Mouse (Mus musculus): ENCODE measurements around the gene Adipoq. TPM values are rescaled to one million over a fixed set of nuclear protein-coding genes. Genes with fewer than 3 reads are reported as not detected.

Gene Adipoq
- polyA plus RNA-seq, 1 experiment from 2014 or later: 0.42 TPM

GRCm38 (mm10) chr16:23122446-23122845 lies 23.9 kb upstream of the Adipoq start:
- WGBS: 94% methylated on average over 3 of the region's 3 CpGs
- ATAC-seq (ENCODE audit: low FRiP score): no peak
- Histone ChIP-seq H3K9ac (replicated peaks) (no peak overlapping the region), H3K36me3 (peaks cover 30% of the 10 kb centered on the region), H3K27me3 (replicated peaks) (no peaks in the 10 kb centered on the region), H3K4me1 (peaks cover 10% of the 10 kb centered on the region), H3K4me3 (replicated peaks) (no peak overlapping the region), H3K9me3 (replicated peaks) (no peaks in the 10 kb centered on the region), H3K27ac (replicated peaks) (no peak overlapping the region), H3K4me2 (no peak overlapping the region)

GRCm38 (mm10) chr16:23123104-23123503 lies 23.2 kb upstream of the Adipoq start:
- no peak for ATAC-seq (ENCODE audit: low FRiP score)

GRCm38 (mm10) chr16:23124398-23124797 lies 21.9 kb upstream of the Adipoq start:
- Histone ChIP-seq H3K9me3 (replicated peaks) (no peaks in the 10 kb centered on the region), H3K36me3 (peaks cover 30% of the 10 kb centered on the region), H3K4me3 (replicated peaks) (no peak overlapping the region), H3K9ac (replicated peaks) (no peak overlapping the region), H3K4me2 (no peak overlapping the region), H3K27ac (replicated peaks) (no peak overlapping the region), H3K4me1 (peaks cover 23% of the 10 kb centered on the region), H3K27me3 (replicated peaks) (no peaks in the 10 kb centered on the region)
- ATAC-seq (ENCODE audit: low FRiP score): no peak
- 93% methylated on average over 4 of the region's 4 CpGs for WGBS

More at GRCm38 (mm10) chr16:23123104-23123503, 23.2 kb upstream of the Adipoq start:
- H3K9me3 ChIP-seq (replicated peaks): no peaks in the 10 kb centered on the region
- no peak overlapping the region for H3K9ac ChIP-seq (replicated peaks)
- no peak overlapping the region for H3K27ac ChIP-seq (replicated peaks)
- peaks cover 30% of the 10 kb centered on the region for H3K36me3 ChIP-seq
- WGBS: 95% methylated on average over 4 of the region's 4 CpGs
- H3K4me3 ChIP-seq (replicated peaks): no peak overlapping the region
- H3K4me1 ChIP-seq: peaks cover 10% of the 10 kb centered on the region
- no peaks in the 10 kb centered on the region for H3K27me3 ChIP-seq (replicated peaks)
- H3K4me2 ChIP-seq: no peak overlapping the region

GRCm38 (mm10) chr16:23127311-23127672 lies 19.0 kb upstream of the Adipoq start:
- Histone ChIP-seq H3K4me2 (peak overlapping the region; percentile 96), H3K36me3 (peaks cover 11% of the 10 kb centered on the region), H3K9me3 (replicated peaks) (no peaks in the 10 kb centered on the region), H3K4me1 (peaks cover 24% of the 10 kb centered on the region), H3K9ac (replicated peaks) (peak overlapping the region; percentile 77), H3K27ac (replicated peaks) (peak overlapping the region; percentile 98), H3K4me3 (replicated peaks) (peak overlapping the region; percentile 64), H3K27me3 (replicated peaks) (no peaks in the 10 kb centered on the region)
- ATAC-seq (ENCODE audit: low FRiP score): peak; percentile 22; the same call in 1 of the 2 replicates
- 0% methylated on average over 4 of the region's 4 CpGs for WGBS

GRCm38 (mm10) chr16:23127673-23128375 lies 18.5 kb upstream of the Adipoq start, which contains the start of gene Rfc4:
Gene Rfc4 (minus strand): TSS chr16:23127737.
- peaks cover 24% of the 10 kb centered on the region for H3K4me1 ChIP-seq
- H3K9me3 ChIP-seq (replicated peaks): no peaks in the 10 kb centered on the region
- H3K4me3 ChIP-seq (replicated peaks): peak within 1 kb of the TSS; percentile 64
- no peaks in the 10 kb centered on the region for H3K27me3 ChIP-seq (replicated peaks)
- peak within 1 kb of the TSS; percentile 96 for H3K4me2 ChIP-seq
- peak; percentile 96 for ATAC-seq (ENCODE audit: low FRiP score)
- H3K36me3 ChIP-seq: 0 out of 2 replicates have a peak, but pooled peaks cover 7% of the 10 kb centered on the region
- H3K27ac ChIP-seq (replicated peaks): peak within 1 kb of the TSS; percentile 98
- WGBS: under 1% methylated on average over 51 of the region's 51 CpGs
- peak within 1 kb of the TSS; percentile 77 for H3K9ac ChIP-seq (replicated peaks)

- no peak overlapping the region for H3K4me2 ChIP-seq
- H3K9ac ChIP-seq (replicated peaks): no peak overlapping the region
- no peak overlapping the region for H3K4me3 ChIP-seq (replicated peaks)
- peaks cover 24% of the 10 kb centered on the region for H3K4me1 ChIP-seq
- no peaks in the 10 kb centered on the region for H3K36me3 ChIP-seq
- no peak overlapping the region for H3K27ac ChIP-seq (replicated peaks)
- no peaks in the 10 kb centered on the region for H3K27me3 ChIP-seq (replicated peaks)
- ATAC-seq (ENCODE audit: low FRiP score): no peak
- 88% methylated on average over 3 of the region's 3 CpGs for WGBS
- H3K9me3 ChIP-seq (replicated peaks): no peaks in the 10 kb centered on the region
Measured at GRCm38 (mm10) chr16:23130303-23130702, 16.0 kb upstream of the Adipoq start.

GRCm38 (mm10) chr16:23132336-23132735 lies 14.0 kb upstream of the Adipoq start:
- no peak overlapping the region for H3K9ac ChIP-seq (replicated peaks)
- H3K4me2 ChIP-seq: no peak overlapping the region
- WGBS: 100% methylated on average over 1 of the region's 1 CpGs
- H3K4me3 ChIP-seq (replicated peaks): no peak overlapping the region
- H3K4me1 ChIP-seq: peaks cover 14% of the 10 kb centered on the region
- H3K27me3 ChIP-seq (replicated peaks): no peaks in the 10 kb centered on the region
- H3K27ac ChIP-seq (replicated peaks): no peak overlapping the region
- no peak for ATAC-seq (ENCODE audit: low FRiP score)
- no peaks in the 10 kb centered on the region for H3K9me3 ChIP-seq (replicated peaks)
- H3K36me3 ChIP-seq: no peaks in the 10 kb centered on the region

GRCm38 (mm10) chr16:23135421-23136149 lies 10.8 kb upstream of the Adipoq start:
- H3K4me2 ChIP-seq: no peak overlapping the region; the same call in 1 of the 2 replicates
- no peak; the same call in 1 of the 2 replicates for ATAC-seq (ENCODE audit: low FRiP score)
- no peaks in the 10 kb centered on the region for H3K27me3 ChIP-seq (replicated peaks)
- no peak overlapping the region for H3K9ac ChIP-seq (replicated peaks)
- no peak overlapping the region for H3K27ac ChIP-seq (replicated peaks)
- H3K36me3 ChIP-seq: no peaks in the 10 kb centered on the region
- no peak overlapping the region for H3K4me3 ChIP-seq (replicated peaks)
- H3K9me3 ChIP-seq (replicated peaks): no peaks in the 10 kb centered on the region
- WGBS: 27% methylated on average over 11 of the region's 11 CpGs
- no peaks in the 10 kb centered on the region for H3K4me1 ChIP-seq

- no peaks in the 10 kb centered on the region for H3K9me3 ChIP-seq (replicated peaks)
- no peaks in the 10 kb centered on the region for H3K36me3 ChIP-seq
- H3K27ac ChIP-seq (replicated peaks): no peak overlapping the region
- WGBS: 68% methylated on average over 4 of the region's 4 CpGs
- no peaks in the 10 kb centered on the region for H3K27me3 ChIP-seq (replicated peaks)
- no peaks in the 10 kb centered on the region for H3K4me1 ChIP-seq
- no peak overlapping the region for H3K4me2 ChIP-seq
- ATAC-seq (ENCODE audit: low FRiP score): no peak
- no peak overlapping the region for H3K9ac ChIP-seq (replicated peaks)
- no peak overlapping the region for H3K4me3 ChIP-seq (replicated peaks)
Measured at GRCm38 (mm10) chr16:23136406-23136970, 9.8 kb upstream of the Adipoq start.

- 97% methylated on average over 3 of the region's 3 CpGs for WGBS
- Histone ChIP-seq H3K9ac (replicated peaks) (no peak overlapping the region), H3K4me1 (no peaks in the 10 kb centered on the region), H3K27ac (replicated peaks) (no peak overlapping the region), H3K4me2 (no peak overlapping the region), H3K4me3 (replicated peaks) (no peak overlapping the region), H3K9me3 (replicated peaks) (no peaks in the 10 kb centered on the region), H3K27me3 (replicated peaks) (no peaks in the 10 kb centered on the region), H3K36me3 (no peaks in the 10 kb centered on the region)
- ATAC-seq (ENCODE audit: low FRiP score): no peak
Measured at GRCm38 (mm10) chr16:23140911-23141310, 5.4 kb upstream of the Adipoq start.

- no peaks in the 10 kb centered on the region for H3K4me1 ChIP-seq
- no peak for ATAC-seq (ENCODE audit: low FRiP score)
- no peak overlapping the region for H3K4me2 ChIP-seq
- 91% methylated on average over 7 of the region's 7 CpGs for WGBS
- no peaks in the 10 kb centered on the region for H3K27me3 ChIP-seq (replicated peaks)
- no peak overlapping the region for H3K9ac ChIP-seq (replicated peaks)
- no peaks in the 10 kb centered on the region for H3K36me3 ChIP-seq
- no peak overlapping the region for H3K4me3 ChIP-seq (replicated peaks)
- no peaks in the 10 kb centered on the region for H3K9me3 ChIP-seq (replicated peaks)
- no peak overlapping the region for H3K27ac ChIP-seq (replicated peaks)
Measured at GRCm38 (mm10) chr16:23144326-23144725, 2.0 kb upstream of the Adipoq start.

GRCm38 (mm10) chr16:23145211-23145610 lies 1.1 kb upstream of the Adipoq start:
- H3K9ac ChIP-seq (replicated peaks): no peak overlapping the region
- no peak for ATAC-seq (ENCODE audit: low FRiP score)
- H3K27ac ChIP-seq (replicated peaks): no peak overlapping the region
- H3K4me3 ChIP-seq (replicated peaks): no peak overlapping the region
- H3K4me2 ChIP-seq: no peak overlapping the region
- H3K27me3 ChIP-seq (replicated peaks): no peaks in the 10 kb centered on the region
- no peaks in the 10 kb centered on the region for H3K9me3 ChIP-seq (replicated peaks)
- no peaks in the 10 kb centered on the region for H3K36me3 ChIP-seq
- H3K4me1 ChIP-seq: no peaks in the 10 kb centered on the region
- 79% methylated on average over 5 of the region's 5 CpGs for WGBS

Data from neural tube, embryonic 15.5 days (tissue).